Mouse (Mus musculus): ENCODE results near the gene Cidec. TPM values are rescaled to one million over a fixed set of nuclear protein-coding genes. Genes with fewer than 3 reads are reported as not detected.

Cidec gene
- polyA plus RNA-seq (2015; fragmentation: Nextera tagmentation; extraction: Ambion mirVana): 0.24 TPM in 1 of 2 replicates, not detected in the other

DNA sequence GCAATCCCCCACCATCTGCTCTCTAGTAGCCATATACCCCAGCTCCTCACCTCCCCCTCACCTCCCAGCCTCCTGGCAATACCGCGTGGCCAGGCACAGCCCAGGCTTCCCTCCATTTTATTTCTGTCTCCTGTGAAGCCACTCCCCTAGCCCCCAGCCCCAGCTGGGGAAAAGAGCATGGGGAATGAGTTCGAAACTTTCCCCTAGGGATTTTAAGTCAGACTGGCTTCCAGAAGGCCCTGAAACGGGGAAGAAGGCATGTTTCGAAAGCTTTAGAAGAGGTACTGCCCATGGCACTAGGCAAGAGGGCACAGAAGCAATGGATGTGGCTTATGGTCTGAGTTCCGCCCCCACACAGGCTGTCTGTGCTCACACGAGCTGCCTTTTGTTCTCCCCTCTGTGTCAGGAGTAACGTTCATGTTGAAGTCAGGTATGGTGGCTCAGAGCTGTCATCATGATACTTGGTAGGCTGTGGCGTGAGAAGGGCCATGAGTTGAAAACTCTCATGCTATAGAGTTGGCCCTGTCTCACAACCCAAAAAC lies at the start of gene Cidec:
Gene Cidec (minus strand): TSS at position 97 of the 542 bp plus-strand sequence.
- Histone ChIP-seq H3K4me1 (no peaks in the 10 kb centered on the region), H3K27ac (replicated peaks) (no peak within 1 kb of the TSS), H3K4me2 (no peak within 1 kb of the TSS), H3K9ac (replicated peaks) (no peak within 1 kb of the TSS), H3K9me3 (replicated peaks) (no peaks in the 10 kb centered on the region), H3K27me3 (replicated peaks) (0 out of 2 replicates have a peak, but pooled peaks cover 3% of the 10 kb centered on the region), H3K36me3 (no peaks in the 10 kb centered on the region), H3K4me3 (replicated peaks) (no peak within 1 kb of the TSS)
- 72% methylated on average over 9 of the region's 9 CpGs for WGBS
- ATAC-seq (ENCODE audit: low FRiP score): no peak

GRCm38 (mm10) chr6:113483729-113484128 lies 48.2 kb upstream of the Cidec start:
- Histone ChIP-seq H3K9ac (replicated peaks) (peak overlapping the region; percentile 89), H3K27me3 (replicated peaks) (no peaks in the 10 kb centered on the region; the same call in 1 of the 2 replicates), H3K4me2 (peak overlapping the region; percentile 78), H3K9me3 (replicated peaks) (no peaks in the 10 kb centered on the region), H3K36me3 (peaks cover 9% of the 10 kb centered on the region), H3K4me3 (replicated peaks) (peak overlapping the region; percentile 55), H3K27ac (replicated peaks) (peak overlapping the region; percentile 90), H3K4me1 (peaks cover 50% of the 10 kb centered on the region)
- WGBS: 8% methylated on average over 10 of the region's 10 CpGs
- peak; percentile 55 for ATAC-seq (ENCODE audit: low FRiP score)

DNA sequence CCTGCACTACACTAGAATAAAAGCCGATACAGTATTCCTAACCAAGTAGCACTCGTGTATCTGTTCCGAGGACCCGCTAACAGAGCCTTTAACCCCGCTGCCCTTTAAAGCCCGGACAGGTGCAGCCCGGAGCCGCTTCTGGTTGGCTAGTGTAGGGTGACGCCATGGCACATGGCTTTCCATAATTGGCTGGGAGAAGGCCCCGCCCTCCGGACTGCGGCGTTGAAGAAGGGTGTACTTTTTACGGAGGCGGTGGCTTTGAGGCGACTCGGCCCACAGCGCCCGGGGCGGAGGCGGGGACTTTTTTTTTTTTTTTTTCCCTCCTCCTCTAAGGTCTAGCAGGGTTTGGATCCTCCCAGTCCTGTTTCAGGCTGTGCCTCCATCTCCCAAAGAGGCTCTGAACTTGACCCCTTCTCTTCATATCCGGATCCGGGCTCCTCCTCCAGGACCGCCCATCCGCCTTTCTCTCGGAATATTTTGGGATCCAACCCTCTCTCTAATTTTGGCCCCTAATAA lies 47.6 kb upstream of the Cidec start, which contains the start of gene Creld1:
Gene Creld1 (plus strand): TSS at position 198 of the 516 bp plus-strand sequence.
- Histone ChIP-seq H3K4me1 (peaks cover 46% of the 10 kb centered on the region), H3K4me2 (peak within 1 kb of the TSS; percentile 78), H3K27ac (replicated peaks) (peak within 1 kb of the TSS; percentile 90), H3K27me3 (replicated peaks) (no peaks in the 10 kb centered on the region; the same call in 1 of the 2 replicates), H3K4me3 (replicated peaks) (peak within 1 kb of the TSS; percentile 55), H3K9me3 (replicated peaks) (no peaks in the 10 kb centered on the region), H3K36me3 (peaks cover 3% of the 10 kb centered on the region; the same call in 1 of the 2 replicates), H3K9ac (replicated peaks) (peak within 1 kb of the TSS; percentile 89)
- WGBS: under 1% methylated on average over 26 of the region's 26 CpGs
- ATAC-seq (ENCODE audit: low FRiP score): peak; percentile 97

DNA sequence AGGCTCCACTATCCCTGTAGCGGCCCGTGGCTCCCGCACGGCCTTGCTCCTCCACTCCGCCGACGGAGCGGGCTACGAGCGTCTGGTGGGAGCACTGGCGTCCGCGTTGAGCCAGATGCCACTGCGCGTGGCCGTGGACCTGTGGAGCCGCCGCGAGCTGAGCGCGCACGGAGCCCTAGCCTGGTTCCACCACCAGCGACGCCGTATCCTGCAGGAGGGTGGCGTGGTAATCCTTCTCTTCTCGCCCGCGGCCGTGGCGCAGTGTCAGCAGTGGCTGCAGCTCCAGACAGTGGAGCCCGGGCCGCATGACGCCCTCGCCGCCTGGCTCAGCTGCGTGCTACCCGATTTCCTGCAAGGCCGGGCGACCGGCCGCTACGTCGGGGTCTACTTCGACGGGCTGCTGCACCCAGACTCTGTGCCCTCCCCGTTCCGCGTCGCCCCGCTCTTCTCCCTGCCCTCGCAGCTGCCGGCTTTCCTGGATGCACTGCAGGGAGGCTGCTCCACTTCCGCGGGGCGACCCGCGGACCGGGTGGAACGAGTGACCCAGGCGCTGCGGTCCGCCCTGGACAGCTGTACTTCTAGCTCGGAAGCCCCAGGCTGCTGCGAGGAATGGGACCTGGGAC lies 47.0 kb upstream of the Cidec start:
- H3K9ac ChIP-seq (replicated peaks): peak overlapping the region; percentile 89
- H3K36me3 ChIP-seq: no peaks in the 10 kb centered on the region
- peak overlapping the region; percentile 55 for H3K4me3 ChIP-seq (replicated peaks)
- under 1% methylated on average over 65 of the region's 65 CpGs for WGBS
- peak overlapping the region; percentile 90 for H3K27ac ChIP-seq (replicated peaks)
- ATAC-seq (ENCODE audit: low FRiP score): peak; percentile 78
- H3K9me3 ChIP-seq (replicated peaks): no peaks in the 10 kb centered on the region
- no peaks in the 10 kb centered on the region; the same call in 1 of the 2 replicates for H3K27me3 ChIP-seq (replicated peaks)
- peaks cover 45% of the 10 kb centered on the region for H3K4me1 ChIP-seq
- H3K4me2 ChIP-seq: peak overlapping the region; percentile 78

GRCm38 (mm10) chr6:113480555-113481373 lies 45.2 kb upstream of the Cidec start:
- no peaks in the 10 kb centered on the region for H3K36me3 ChIP-seq
- H3K9me3 ChIP-seq (replicated peaks): no peaks in the 10 kb centered on the region
- H3K4me1 ChIP-seq: peaks cover 35% of the 10 kb centered on the region
- H3K4me2 ChIP-seq: no peak overlapping the region
- no peak overlapping the region for H3K27ac ChIP-seq (replicated peaks)
- H3K27me3 ChIP-seq (replicated peaks): no peaks in the 10 kb centered on the region; the same call in 1 of the 2 replicates
- 67% methylated on average over 18 of the region's 18 CpGs for WGBS
- no peak overlapping the region for H3K9ac ChIP-seq (replicated peaks)
- no peak overlapping the region for H3K4me3 ChIP-seq (replicated peaks)
- ATAC-seq (ENCODE audit: low FRiP score): no peak

DNA sequence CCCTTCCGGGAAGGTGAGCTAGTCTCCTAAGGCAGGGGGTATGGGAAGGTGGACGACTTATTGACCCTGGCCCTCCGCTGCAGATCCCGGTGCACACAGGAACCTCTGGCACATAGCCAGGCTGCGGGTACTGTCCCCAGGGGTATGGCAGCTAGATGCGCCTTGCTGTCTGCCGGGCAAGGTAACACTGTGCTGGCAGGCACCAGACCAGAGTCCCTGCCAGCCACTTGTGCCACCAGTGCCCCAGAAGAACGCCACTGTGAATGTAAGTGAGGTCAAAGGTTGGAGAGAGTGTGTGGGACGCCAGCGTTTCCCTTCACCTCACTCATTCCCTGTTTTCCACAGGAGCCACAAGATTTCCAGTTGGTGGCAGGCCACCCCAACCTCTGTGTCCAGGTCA lies 43.3 kb upstream of the Cidec start:
- 79% methylated on average over 10 of the region's 10 CpGs for WGBS
- H3K4me1 ChIP-seq: peaks cover 17% of the 10 kb centered on the region
- no peaks in the 10 kb centered on the region; the same call in 1 of the 2 replicates for H3K27me3 ChIP-seq (replicated peaks)
- no peak overlapping the region for H3K4me2 ChIP-seq
- H3K27ac ChIP-seq (replicated peaks): no peak overlapping the region
- ATAC-seq (ENCODE audit: low FRiP score): no peak
- no peak overlapping the region for H3K4me3 ChIP-seq (replicated peaks)
- H3K36me3 ChIP-seq: no peaks in the 10 kb centered on the region
- H3K9ac ChIP-seq (replicated peaks): no peak overlapping the region
- H3K9me3 ChIP-seq (replicated peaks): no peaks in the 10 kb centered on the region

GRCm38 (mm10) chr6:113477353-113477752 lies 41.8 kb upstream of the Cidec start:
- H3K4me2 ChIP-seq: no peak overlapping the region
- no peaks in the 10 kb centered on the region for H3K36me3 ChIP-seq
- no peak overlapping the region for H3K27ac ChIP-seq (replicated peaks)
- no peak overlapping the region for H3K9ac ChIP-seq (replicated peaks)
- ATAC-seq (ENCODE audit: low FRiP score): no peak
- peaks cover 11% of the 10 kb centered on the region for H3K4me1 ChIP-seq
- 28% methylated on average over 7 of the region's 7 CpGs for WGBS
- H3K27me3 ChIP-seq (replicated peaks): no peaks in the 10 kb centered on the region; the same call in 1 of the 2 replicates
- H3K4me3 ChIP-seq (replicated peaks): no peak overlapping the region
- no peaks in the 10 kb centered on the region for H3K9me3 ChIP-seq (replicated peaks)

GRCm38 (mm10) chr6:113473715-113474114 lies 38.2 kb upstream of the Cidec start:
- Histone ChIP-seq H3K36me3 (no peaks in the 10 kb centered on the region), H3K27ac (replicated peaks) (no peak overlapping the region), H3K27me3 (replicated peaks) (peaks cover 27% of the 10 kb centered on the region), H3K4me2 (no peak overlapping the region), H3K4me3 (replicated peaks) (no peak overlapping the region), H3K9me3 (replicated peaks) (no peaks in the 10 kb centered on the region), H3K9ac (replicated peaks) (no peak overlapping the region), H3K4me1 (peaks cover 19% of the 10 kb centered on the region)
- WGBS: 83% methylated on average over 6 of the region's 6 CpGs
- no peak for ATAC-seq (ENCODE audit: low FRiP score)

DNA sequence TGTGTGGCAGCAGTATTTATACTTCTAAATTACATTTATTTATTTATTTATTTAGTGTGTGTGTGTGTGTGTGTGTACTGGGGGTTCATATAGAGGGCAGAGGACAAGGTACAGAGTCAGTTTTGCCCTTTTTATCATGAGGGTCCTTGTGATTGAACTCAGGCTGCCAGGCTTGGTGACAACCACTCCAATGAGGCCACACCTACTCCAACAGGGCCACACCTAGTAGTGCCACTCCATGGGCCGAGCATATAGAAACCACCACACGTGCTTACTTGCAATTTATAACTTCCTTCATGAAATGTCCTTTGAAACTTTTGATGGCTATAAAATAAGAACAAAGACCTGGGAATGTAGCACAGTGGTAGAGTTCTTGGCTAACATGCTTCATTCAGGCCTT lies 37.7 kb upstream of the Cidec start:
- Histone ChIP-seq H3K9me3 (replicated peaks) (no peaks in the 10 kb centered on the region), H3K4me2 (no peak overlapping the region), H3K27me3 (replicated peaks) (peaks cover 29% of the 10 kb centered on the region), H3K36me3 (no peaks in the 10 kb centered on the region), H3K4me1 (peaks cover 19% of the 10 kb centered on the region), H3K9ac (replicated peaks) (no peak overlapping the region), H3K4me3 (replicated peaks) (no peak overlapping the region), H3K27ac (replicated peaks) (no peak overlapping the region)
- no peak for ATAC-seq (ENCODE audit: low FRiP score)
- WGBS: 79% methylated on average over 2 of the region's 2 CpGs

- H3K4me1 ChIP-seq: peaks cover 19% of the 10 kb centered on the region
- no peaks in the 10 kb centered on the region for H3K36me3 ChIP-seq
- no peak overlapping the region for H3K9ac ChIP-seq (replicated peaks)
- peaks cover 29% of the 10 kb centered on the region for H3K27me3 ChIP-seq (replicated peaks)
- no peaks in the 10 kb centered on the region for H3K9me3 ChIP-seq (replicated peaks)
- H3K4me2 ChIP-seq: no peak overlapping the region
- no peak overlapping the region for H3K4me3 ChIP-seq (replicated peaks)
- H3K27ac ChIP-seq (replicated peaks): no peak overlapping the region
- 65% methylated on average over 10 of the region's 10 CpGs for WGBS
- ATAC-seq (ENCODE audit: low FRiP score): no peak
Measured at GRCm38 (mm10) chr6:113472061-113472460, 36.5 kb upstream of the Cidec start.

- no peaks in the 10 kb centered on the region for H3K36me3 ChIP-seq
- no peak for ATAC-seq (ENCODE audit: low FRiP score)
- peaks cover 19% of the 10 kb centered on the region for H3K4me1 ChIP-seq
- no peak within 1 kb of the TSS for H3K9ac ChIP-seq (replicated peaks)
- WGBS: 25% methylated on average over 12 of the region's 12 CpGs
- no peak within 1 kb of the TSS for H3K4me3 ChIP-seq (replicated peaks)
- H3K9me3 ChIP-seq (replicated peaks): no peaks in the 10 kb centered on the region
- no peak within 1 kb of the TSS for H3K27ac ChIP-seq (replicated peaks)
- peak within 1 kb of the TSS; percentile 38 for H3K4me2 ChIP-seq
- H3K27me3 ChIP-seq (replicated peaks): peaks cover 29% of the 10 kb centered on the region
Measured at GRCm38 (mm10) chr6:113471297-113471936, 35.9 kb upstream of the Cidec start, which contains the start of gene Il17rc. Il17rc (plus strand) TSS chr6:113471427.

Data from neural tube, embryonic 15.5 days (tissue).